23 mouse cellular contexts compared by ENCODE assay signal in genomic region chr13:118035598-118035997, GRCm38 (mm10).
DNase-seq lines count a peak whose midpoint lies in the region; ATAC-seq lines count a peak whose summit lies in the region.
"Had no signal": no experiment of that assay in that cellular context is flagged by ENCODE, and none has a peak within 500 bp of the region (broad histone marks: within the 10 kb centered on the region; RNA-seq: fewer than 3 reads in every experiment).

No protein-coding gene starts in this region.

- no peaks in the 10 kb centered on the region for H3K4me1 ChIP-seq in heart, embryonic 15.5 days (replicated peaks)
- no peaks in the 10 kb centered on the region; the same call in 1 of the 2 replicates for H3K4me1 ChIP-seq in lung, embryonic 16.5 days (replicated peaks; ENCODE audit: control insufficient read depth, insufficient read depth, low read length)
- H3K4me1 ChIP-seq: embryonic facial prominence, embryonic 10.5 days; forebrain, embryonic 13.5 days; heart, embryonic 10.5 days; hindbrain, embryonic 12.5 days had no signal

- WGBS in heart, embryonic 15.5 days, result 74% methylated on average over 5 of the region's 5 CpGs
- WGBS in lung, embryonic 16.5 days, result 62% methylated on average over 5 of the region's 5 CpGs

- intact Hi-C loops in heart, postnatal 10 days (cut with DNase I), result no loop called here

- no peak overlapping the region for H3K4me2 ChIP-seq in heart, embryonic 15.5 days
- no peak overlapping the region for H3K4me2 ChIP-seq in lung, embryonic 16.5 days (ENCODE audit: low read depth, low read length)
- H3K4me2 ChIP-seq: forebrain, embryonic 13.5 days; hindbrain, embryonic 12.5 days had no signal

- H3K4me3 ChIP-seq in heart, embryonic 15.5 days, result no peak overlapping the region
- no peak overlapping the region for H3K4me3 ChIP-seq in lung, embryonic 16.5 days (ENCODE audit: low read length)
- H3K4me3 ChIP-seq: embryonic facial prominence, embryonic 10.5 days; forebrain, embryonic 13.5 days; gastrocnemius, adult 2 months; heart, embryonic 10.5 days; hindbrain, embryonic 12.5 days had no signal

- no peak overlapping the region for H3K9ac ChIP-seq in heart, embryonic 15.5 days
- H3K9ac ChIP-seq in lung, embryonic 16.5 days (ENCODE audit: low read length), result no peak overlapping the region
- H3K9ac ChIP-seq: forebrain, embryonic 13.5 days; forebrain, postnatal 0 days; hindbrain, embryonic 12.5 days had no signal

- H3K27ac ChIP-seq in heart, embryonic 15.5 days, result no peak overlapping the region
- no peak overlapping the region for H3K27ac ChIP-seq in lung, embryonic 16.5 days (ENCODE audit: low read length)
- H3K27ac ChIP-seq: embryonic facial prominence, embryonic 10.5 days; forebrain, embryonic 13.5 days; gastrocnemius, adult 2 months; heart, embryonic 10.5 days; hindbrain, embryonic 12.5 days had no signal

- no peaks in the 10 kb centered on the region for H3K36me3 ChIP-seq in heart, embryonic 15.5 days
- H3K36me3 ChIP-seq in lung, embryonic 16.5 days (ENCODE audit: control insufficient read depth, insufficient read depth, low read length), result no peaks in the 10 kb centered on the region
- H3K36me3 ChIP-seq: embryonic facial prominence, embryonic 10.5 days; G1E; heart, embryonic 10.5 days; hindbrain, embryonic 12.5 days had no signal

- H3K9me3 ChIP-seq in heart, embryonic 15.5 days (replicated peaks), result no peaks in the 10 kb centered on the region
- H3K9me3 ChIP-seq in lung, embryonic 16.5 days (ENCODE audit: control insufficient read depth, low read length), result no peaks in the 10 kb centered on the region
- H3K9me3 ChIP-seq: embryonic facial prominence, embryonic 10.5 days; forebrain, embryonic 13.5 days; G1E; heart, embryonic 10.5 days; hindbrain, embryonic 12.5 days had no signal

- 0 out of 2 replicates have a peak, but pooled peaks have one; percentile 22 for ATAC-seq in heart, embryonic 15.5 days (replicated peaks; ENCODE audit: insufficient number of reproducible peaks, insufficient read depth, low FRiP score, low read depth)
- peak; percentile 74 for ATAC-seq in lung, embryonic 16.5 days (ENCODE audit: low read depth)
- ATAC-seq: forebrain, embryonic 13.5 days; forebrain, postnatal 0 days; hindbrain, embryonic 16.5 days had no signal

- DNase-seq in heart, postnatal 10 days, result no peak
- DNase-seq in lung, adult 18-20 months, result no peak
- peak; percentile 71 for DNase-seq in ES-CJ7 (ENCODE audit: low read depth, low spot score)
- DNase-seq in ZHBTc4 (ENCODE audit: low read depth, low spot score), result peak; percentile 93
- no peak for DNase-seq in frontal cortex, postnatal 14 days (ENCODE audit: low spot score in 2 of 2)
- DNase-seq: adrenal gland, adult 2 months; adrenal gland, postnatal 25 days; cerebellum, adult 18-20 months; cerebellum, adult 9-11 months; cerebellum, postnatal 36 days; forebrain, postnatal 0 days; gastrocnemius, adult 2 months; gastrocnemius, postnatal 36 days; heart, adult 18-20 months; heart, postnatal 36 days had no signal

- no peaks in the 10 kb centered on the region for H3K27me3 ChIP-seq in heart, embryonic 15.5 days
- no peaks in the 10 kb centered on the region for H3K27me3 ChIP-seq in lung, embryonic 16.5 days (ENCODE audit: control insufficient read depth, insufficient read depth, low read depth, low read length)
- H3K27me3 ChIP-seq: forebrain, embryonic 13.5 days; hindbrain, embryonic 12.5 days had no signal

Comparison
In these comparisons a context has a peak if more than half of its experiments do, and no peak if none do; other contexts are left out.
1. DNase-seq: peak in ES-CJ7 (single experiment) and ZHBTc4 (single experiment); none in heart, postnatal 10 days (0 of 2), lung, adult 18-20 months (0 of 2) and frontal cortex, postnatal 14 days (0 of 2).